Mouse (Mus musculus) forebrain, embryonic 13.5 days (tissue): ENCODE results near the gene Olfml2b. TPM values are rescaled to one million over a fixed set of nuclear protein-coding genes. Genes with fewer than 3 reads are reported as not detected.

Experiments used
- ATAC-seq: fragments of 200-750 bp; cut with Nextera tagmentation; 2 replicates; pipeline ENCODE4 v1.8.0; 2017
- H3K27ac ChIP-seq: fragments of 300-500 bp; sonication (generic); 2 replicates; pipeline ENCODE4 v1.5.1; 2015; ENCODE audit warnings: inconsistent platforms, mild to moderate bottlenecking, moderate library complexity
- H3K27me3 ChIP-seq: fragments of 300-500 bp; sonication (generic); 2 replicates; pipeline ENCODE4 v1.6.1; 2015; ENCODE audit warnings: mild to moderate bottlenecking, inconsistent platforms
- H3K36me3 ChIP-seq: fragments of 300-500 bp; sonication (generic); 2 replicates; pipeline ENCODE4 v1.6.1; 2015; ENCODE audit warnings: mild to moderate bottlenecking, inconsistent platforms; ENCODE audit not compliant: poor library complexity, severe bottlenecking
- H3K4me1 ChIP-seq: fragments of 300-500 bp; sonication (generic); 2 replicates; pipeline ENCODE4 v1.6.1; 2015; ENCODE audit warnings: inconsistent platforms
- H3K4me2 ChIP-seq: fragments of 300-500 bp; sonication (generic); 2 replicates; pipeline ENCODE4 v1.6.1; 2015; ENCODE audit warnings: inconsistent platforms, mild to moderate bottlenecking, moderate library complexity
- H3K4me3 ChIP-seq: fragments of 300-500 bp; sonication (generic); 2 replicates; pipeline ENCODE4 v1.5.1; 2015; ENCODE audit warnings: mild to moderate bottlenecking, inconsistent platforms
- H3K9ac ChIP-seq: fragments of 300-500 bp; sonication (generic); 2 replicates; pipeline ENCODE4 v1.6.1; 2015; ENCODE audit warnings: mild to moderate bottlenecking, inconsistent platforms
- H3K9me3 ChIP-seq: fragments of 300-500 bp; sonication (generic); replicated peaks from 2 replicates; pipeline ENCODE4 v1.6.1; 2016; ENCODE audit warnings: inconsistent platforms
- WGBS: fragments of 180-500 bp; shearing (Covaris S2); methylation state at CpG from one replicate; pipeline ENCODE4 v1.1.7; 2015; 5-methylcytosine and 5-hydroxymethylcytosine counted together
- polyA plus RNA-seq: library from polyadenylated mRNA; unstranded; fragments of >200 nt; fragmentation: Nextera tagmentation; extraction: Ambion mirVana; gene quantifications from 2 replicates; pipeline ENCODE4 v1.2.1, GENCODE M21; 2015

The Olfml2b gene
- polyA plus RNA-seq, 1 experiment from 2014 or later = 7.3 TPM

DNA sequence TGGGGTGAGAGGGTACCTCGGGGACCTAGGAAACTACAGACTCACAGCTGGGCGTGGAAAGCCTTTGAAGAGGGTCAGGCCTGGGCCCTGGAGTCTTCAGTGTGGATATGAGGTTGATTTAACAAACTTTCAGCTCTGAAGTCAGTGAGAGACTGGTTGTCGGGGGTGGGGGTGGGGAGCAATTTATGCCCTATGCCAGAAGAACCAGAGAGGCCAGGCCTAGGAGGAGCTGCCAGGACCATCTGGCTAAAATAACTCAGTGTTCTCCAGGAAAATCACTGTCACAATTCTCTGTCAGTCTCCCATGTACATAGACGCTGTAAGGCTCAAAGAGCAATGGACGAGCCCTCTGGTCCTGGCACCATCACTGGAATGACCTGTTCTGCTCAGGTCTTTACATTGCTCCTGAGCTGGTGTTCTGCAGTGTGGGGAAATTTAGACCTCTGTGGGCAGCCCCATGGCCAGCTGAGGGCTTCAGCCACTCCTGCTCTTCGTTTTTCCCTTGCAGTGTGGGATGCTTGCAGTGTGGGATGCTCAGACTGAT is 3.7 kb downstream of the Olfml2b start:
- no peak overlapping the region for H3K9ac ChIP-seq
- no peak overlapping the region for H3K4me2 ChIP-seq
- no peaks in the 10 kb centered on the region for H3K9me3 ChIP-seq
- no peak for ATAC-seq
- H3K36me3 ChIP-seq = peaks cover 17% of the 10 kb centered on the region; the same call in 1 of the 2 replicates
- peaks cover 23% of the 10 kb centered on the region for H3K4me1 ChIP-seq
- no peak overlapping the region for H3K4me3 ChIP-seq
- H3K27ac ChIP-seq = no peak overlapping the region
- 0 out of 2 replicates have a peak, but pooled peaks cover 3% of the 10 kb centered on the region for H3K27me3 ChIP-seq
- WGBS = 88% methylated on average over 6 of the region's 6 CpGs

DNA sequence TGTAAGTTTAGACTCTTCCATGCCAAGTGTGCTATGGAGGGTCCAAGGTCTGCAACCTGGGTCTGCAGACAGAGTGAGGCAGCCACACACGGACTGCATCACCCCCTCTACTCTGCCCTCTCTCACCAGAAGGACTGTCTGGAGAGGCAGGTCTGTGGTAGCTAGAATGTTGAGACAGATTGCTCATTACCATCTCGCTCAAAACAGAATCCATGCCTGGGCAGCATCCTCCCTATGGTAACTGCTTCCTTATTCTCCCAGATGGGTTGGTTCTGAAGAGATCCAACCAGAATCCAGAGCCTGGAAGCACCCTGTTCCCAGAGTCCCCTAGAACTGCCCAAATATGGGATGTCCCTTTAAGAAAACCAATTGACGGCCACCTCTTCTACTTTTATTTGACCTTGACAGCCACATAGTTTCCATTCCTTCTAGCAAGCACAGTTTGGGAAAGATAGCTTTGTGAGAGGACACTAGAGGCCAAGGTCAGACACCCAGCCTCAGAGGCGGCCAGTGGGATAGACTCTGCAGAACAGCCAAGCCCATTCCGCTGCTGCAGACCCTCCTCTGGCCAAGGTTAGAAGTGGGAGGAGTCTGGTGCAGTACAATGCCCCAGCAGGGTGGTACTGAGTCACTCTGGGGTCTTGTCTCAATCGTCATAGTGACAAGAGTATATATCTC is 6.9 kb downstream of the Olfml2b start:
- Histone ChIP-seq H3K9ac (no peak overlapping the region), H3K27me3 (no peaks in the 10 kb centered on the region), H3K4me3 (no peak overlapping the region), H3K36me3 (peaks cover 17% of the 10 kb centered on the region; the same call in 1 of the 2 replicates), H3K27ac (no peak overlapping the region), H3K9me3 (no peaks in the 10 kb centered on the region), H3K4me1 (peaks cover 9% of the 10 kb centered on the region), H3K4me2 (no peak overlapping the region)
- ATAC-seq = no peak
- WGBS = 62% methylated on average over 6 of the region's 6 CpGs

DNA sequence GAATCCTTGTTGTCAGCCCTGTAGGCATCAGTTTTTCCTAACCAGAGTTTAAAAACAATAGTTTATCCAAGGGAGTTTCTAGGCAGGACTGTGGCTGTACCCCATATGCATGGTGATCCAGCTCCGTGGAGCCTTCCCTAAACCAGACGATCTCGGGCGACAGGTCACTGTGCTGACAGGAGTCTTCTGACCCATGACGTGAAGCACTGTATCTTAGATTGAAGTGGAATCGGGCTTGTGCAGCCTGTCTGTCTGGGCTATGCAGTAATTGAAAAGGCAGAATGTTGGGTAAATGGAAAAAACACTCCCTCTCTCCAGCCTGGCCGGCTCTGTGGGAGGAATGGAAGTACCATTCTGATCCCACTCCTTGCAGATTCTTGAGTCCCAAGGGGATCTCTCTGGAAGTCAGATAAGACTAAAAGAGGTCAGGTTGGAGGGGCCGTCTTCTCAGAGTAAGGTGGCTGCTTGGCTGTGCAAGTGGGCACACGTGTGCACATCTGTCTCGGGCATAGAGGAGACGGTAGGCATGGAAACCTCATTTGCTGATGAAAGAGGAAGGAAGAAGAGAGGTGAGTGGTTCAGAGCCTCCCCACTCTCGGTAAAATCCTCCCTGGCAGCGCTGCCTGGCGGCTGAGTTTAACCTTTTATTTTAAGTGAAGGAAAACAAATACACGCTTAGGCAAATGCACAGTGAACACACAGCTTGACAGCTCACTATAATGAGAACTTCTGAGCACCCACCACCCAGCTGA is 7.8 kb downstream of the Olfml2b start:
- H3K4me3 ChIP-seq = no peak overlapping the region
- no peaks in the 10 kb centered on the region for H3K27me3 ChIP-seq
- no peak overlapping the region for H3K27ac ChIP-seq
- peaks cover 4% of the 10 kb centered on the region; the same call in 1 of the 2 replicates for H3K4me1 ChIP-seq
- no peaks in the 10 kb centered on the region for H3K9me3 ChIP-seq
- H3K4me2 ChIP-seq = no peak overlapping the region
- no peak overlapping the region for H3K9ac ChIP-seq
- H3K36me3 ChIP-seq = peaks cover 17% of the 10 kb centered on the region; the same call in 1 of the 2 replicates
- 74% methylated on average over 15 of the region's 15 CpGs for WGBS
- ATAC-seq = no peak

DNA sequence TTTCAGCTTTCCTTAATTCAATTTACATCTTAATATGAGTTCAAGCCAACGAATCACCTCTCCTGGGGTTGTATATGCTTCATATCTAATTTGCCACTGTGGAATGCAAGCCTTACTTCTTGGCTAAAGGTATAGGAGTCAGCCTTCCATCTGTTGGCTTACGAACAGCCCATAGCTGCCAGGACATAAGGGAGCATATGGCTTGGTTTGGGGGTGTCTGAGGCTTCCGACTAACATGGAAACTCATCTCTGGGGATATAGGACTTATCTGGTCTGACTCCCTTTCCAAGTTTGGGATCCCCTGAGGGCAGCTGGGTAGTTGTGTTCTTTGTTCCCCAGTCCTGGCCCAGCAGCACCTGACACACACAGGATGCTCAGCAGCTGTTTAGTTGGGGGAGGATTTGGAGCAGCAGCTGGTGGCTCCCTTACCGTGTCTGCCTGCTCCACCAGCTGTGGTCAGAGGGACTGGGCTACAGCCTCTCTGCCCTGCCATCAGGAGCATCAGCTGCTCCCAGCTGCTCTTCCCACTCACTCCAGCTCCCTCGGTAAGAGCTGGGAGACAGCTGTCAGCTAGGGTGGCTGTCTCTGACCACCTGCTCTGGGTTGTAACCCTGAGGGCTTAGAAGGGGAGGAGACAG is 11.1 kb downstream of the Olfml2b start:
- H3K4me3 ChIP-seq = no peak overlapping the region
- 63% methylated on average over 5 of the region's 5 CpGs for WGBS
- peak overlapping the region; percentile 33; the same call in 1 of the 2 replicates for H3K27ac ChIP-seq
- H3K9me3 ChIP-seq = no peaks in the 10 kb centered on the region
- H3K4me1 ChIP-seq = peaks cover 11% of the 10 kb centered on the region; the same call in 1 of the 2 replicates
- H3K9ac ChIP-seq = no peak overlapping the region
- H3K36me3 ChIP-seq = 0 out of 2 replicates have a peak, but pooled peaks cover 3% of the 10 kb centered on the region
- ATAC-seq = peak; percentile 39
- H3K4me2 ChIP-seq = no peak overlapping the region
- no peaks in the 10 kb centered on the region for H3K27me3 ChIP-seq

DNA sequence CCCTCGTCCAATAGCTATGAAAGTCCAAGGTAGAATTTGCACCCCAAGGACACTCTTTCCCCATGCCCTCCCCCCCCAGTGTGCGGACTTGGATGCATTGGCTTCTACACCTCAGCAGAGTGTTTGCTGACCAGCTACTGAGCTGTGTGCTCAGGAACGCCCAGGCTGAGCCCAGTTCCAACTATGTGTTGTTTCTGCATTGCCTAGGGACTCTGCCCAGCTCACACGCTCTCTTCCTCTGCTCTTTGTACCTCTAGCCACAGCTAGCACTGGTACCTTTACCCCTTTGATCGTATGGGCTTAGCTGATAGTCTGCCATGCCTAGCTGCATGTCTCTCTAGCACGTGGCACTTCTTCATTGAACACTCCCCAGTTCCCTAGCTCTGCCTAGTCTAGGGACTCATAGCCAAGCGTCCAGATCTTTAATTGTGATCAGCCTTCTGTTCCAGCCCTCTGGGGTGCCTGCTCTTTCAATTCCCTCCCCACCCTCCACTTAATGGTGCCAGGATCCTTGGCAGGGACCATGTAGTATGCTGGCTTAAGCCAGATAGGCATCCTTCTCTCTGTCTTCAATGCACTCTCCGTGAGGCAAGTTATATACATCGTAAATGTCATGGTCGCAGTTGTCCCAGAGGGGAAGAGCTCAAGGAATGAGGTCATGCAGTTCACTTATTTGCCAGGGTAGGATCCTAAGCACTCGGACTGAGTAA is 12.3 kb downstream of the Olfml2b start:
- Histone ChIP-seq H3K4me3 (no peak overlapping the region), H3K36me3 (no peaks in the 10 kb centered on the region), H3K4me1 (peaks cover 11% of the 10 kb centered on the region; the same call in 1 of the 2 replicates), H3K9ac (no peak overlapping the region), H3K4me2 (no peak overlapping the region), H3K27ac (no peak overlapping the region), H3K9me3 (no peaks in the 10 kb centered on the region), H3K27me3 (no peaks in the 10 kb centered on the region)
- ATAC-seq = peak; percentile 45
- WGBS = 80% methylated on average over 11 of the region's 11 CpGs

DNA sequence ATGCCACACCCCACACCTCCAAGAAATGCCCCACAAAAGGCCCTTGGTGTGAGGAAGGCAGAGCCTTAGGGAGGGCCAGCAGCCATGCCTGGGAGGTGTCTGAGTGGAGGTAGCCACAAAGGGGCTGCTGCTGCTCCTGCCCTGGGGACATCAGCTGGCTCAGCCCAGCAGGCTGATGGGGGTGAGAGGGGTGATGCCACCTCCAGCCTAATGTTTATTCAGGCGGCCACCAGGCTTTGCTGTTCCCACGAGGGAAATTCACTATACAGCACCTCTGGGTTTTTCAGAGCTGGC is 12.8 kb downstream of the Olfml2b start:
- Histone ChIP-seq H3K9me3 (no peaks in the 10 kb centered on the region), H3K27me3 (no peaks in the 10 kb centered on the region), H3K4me2 (no peak overlapping the region), H3K36me3 (peaks cover 2% of the 10 kb centered on the region; the same call in 1 of the 2 replicates), H3K9ac (no peak overlapping the region), H3K27ac (no peak overlapping the region), H3K4me1 (peaks cover 11% of the 10 kb centered on the region; the same call in 1 of the 2 replicates), H3K4me3 (no peak overlapping the region)
- no peak for ATAC-seq
- 45% methylated on average over 2 of the region's 2 CpGs for WGBS

DNA sequence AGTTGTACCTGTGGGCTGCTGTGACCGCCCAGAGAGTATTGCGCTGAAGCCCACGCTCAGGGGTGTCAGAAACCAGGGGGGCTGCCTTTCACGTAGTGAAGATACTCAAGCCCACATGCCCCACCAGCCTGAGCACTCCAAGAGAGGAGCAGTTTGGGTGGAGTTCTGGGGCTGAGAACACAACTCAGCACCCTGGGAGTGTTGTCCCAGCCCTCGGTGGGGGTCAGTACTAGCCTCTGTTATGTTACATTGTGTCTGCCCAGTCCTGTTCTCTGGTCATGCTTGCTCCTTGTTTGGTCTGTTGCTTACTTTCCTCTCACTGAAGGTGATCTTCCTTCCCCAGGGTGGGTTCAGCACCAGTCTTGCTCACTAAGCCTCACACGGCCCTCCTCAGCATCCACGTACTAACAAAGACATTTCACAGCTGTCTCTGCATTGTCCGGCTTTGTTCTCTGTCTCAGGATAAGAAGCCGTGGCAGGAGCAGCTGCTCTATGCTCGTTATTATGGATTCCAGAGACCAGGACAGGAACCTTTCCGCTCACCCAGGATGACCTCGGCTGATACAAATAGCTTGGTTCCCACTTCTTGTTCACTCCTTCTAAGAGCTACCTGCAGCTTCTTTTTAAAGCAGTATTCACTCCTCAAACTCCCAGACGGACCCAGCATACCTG is 13.4 kb downstream of the Olfml2b start:
- Histone ChIP-seq H3K9ac (no peak overlapping the region), H3K27ac (no peak overlapping the region)
- no peak for ATAC-seq

DNA sequence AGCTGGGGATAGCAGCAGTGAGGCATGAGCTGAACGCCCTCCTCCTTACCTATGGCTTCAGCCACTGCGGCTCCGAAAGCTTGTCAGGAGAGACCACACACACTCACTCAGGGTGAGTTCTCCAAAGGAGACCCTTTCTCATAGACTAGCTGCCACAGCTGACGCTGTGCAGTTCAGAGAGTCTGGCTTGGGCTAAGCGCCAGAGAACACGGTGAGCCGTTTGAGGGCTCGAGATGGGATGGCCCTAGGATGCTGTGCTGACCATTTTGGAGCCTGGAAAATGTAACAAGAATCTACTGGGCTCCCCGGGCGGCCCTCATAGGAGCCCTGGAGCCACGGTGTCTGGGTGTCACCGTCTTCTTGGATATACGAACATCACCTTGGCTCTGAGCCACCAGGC is 14.9 kb downstream of the Olfml2b start:
- no peaks in the 10 kb centered on the region for H3K9me3 ChIP-seq

More for the DNA sequence above, 13.4 kb downstream of the Olfml2b start:
- Histone ChIP-seq H3K9me3 (no peaks in the 10 kb centered on the region), H3K4me3 (no peak overlapping the region), H3K36me3 (peaks cover 8% of the 10 kb centered on the region), H3K4me1 (peaks cover 11% of the 10 kb centered on the region; the same call in 1 of the 2 replicates), H3K4me2 (no peak overlapping the region), H3K27me3 (no peaks in the 10 kb centered on the region)
- WGBS = 53% methylated on average over 13 of the region's 13 CpGs

DNA sequence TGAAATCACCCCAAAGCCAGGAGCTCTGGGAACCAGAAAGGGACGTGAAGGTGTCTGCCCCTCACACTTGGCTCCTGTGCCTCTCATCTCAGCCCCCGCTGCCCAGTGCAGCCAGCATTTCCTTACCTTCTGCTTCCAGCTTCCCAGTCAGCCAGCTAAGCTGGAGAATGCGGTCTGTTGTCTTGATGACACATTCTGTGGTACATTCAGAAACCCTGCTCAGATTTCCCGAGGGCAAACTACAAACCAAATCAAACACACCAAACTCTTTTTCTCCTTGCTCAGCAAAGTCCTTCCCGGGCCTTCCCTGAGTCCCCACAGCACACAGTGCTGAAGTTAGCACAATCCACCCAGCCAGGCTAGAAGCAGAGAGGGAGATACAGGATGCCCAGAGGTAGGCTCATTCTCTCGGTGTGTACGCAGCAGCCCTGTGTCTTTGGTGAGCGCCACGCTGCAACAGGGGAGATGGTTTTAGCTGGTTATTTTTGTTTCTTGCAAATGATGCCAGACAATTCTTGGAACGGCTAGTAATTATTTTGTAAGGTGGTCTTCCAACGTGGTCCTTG is 20.4 kb downstream of the Olfml2b start:
- 89% methylated on average over 11 of the region's 11 CpGs for WGBS
- Histone ChIP-seq H3K27me3 (no peaks in the 10 kb centered on the region), H3K4me1 (no peaks in the 10 kb centered on the region; the same call in 1 of the 2 replicates), H3K36me3 (peaks cover 33% of the 10 kb centered on the region), H3K4me3 (no peak overlapping the region), H3K4me2 (no peak overlapping the region), H3K9me3 (no peaks in the 10 kb centered on the region), H3K27ac (no peak overlapping the region), H3K9ac (no peak overlapping the region)
- no peak for ATAC-seq

More for the DNA sequence above, 14.9 kb downstream of the Olfml2b start:
- no peak overlapping the region for H3K4me2 ChIP-seq
- WGBS = 88% methylated on average over 13 of the region's 13 CpGs
- no peak overlapping the region for H3K9ac ChIP-seq
- no peak overlapping the region for H3K27ac ChIP-seq
- H3K36me3 ChIP-seq = peaks cover 18% of the 10 kb centered on the region
- no peak for ATAC-seq
- H3K27me3 ChIP-seq = no peaks in the 10 kb centered on the region
- peaks cover 11% of the 10 kb centered on the region; the same call in 1 of the 2 replicates for H3K4me1 ChIP-seq
- no peak overlapping the region for H3K4me3 ChIP-seq

DNA sequence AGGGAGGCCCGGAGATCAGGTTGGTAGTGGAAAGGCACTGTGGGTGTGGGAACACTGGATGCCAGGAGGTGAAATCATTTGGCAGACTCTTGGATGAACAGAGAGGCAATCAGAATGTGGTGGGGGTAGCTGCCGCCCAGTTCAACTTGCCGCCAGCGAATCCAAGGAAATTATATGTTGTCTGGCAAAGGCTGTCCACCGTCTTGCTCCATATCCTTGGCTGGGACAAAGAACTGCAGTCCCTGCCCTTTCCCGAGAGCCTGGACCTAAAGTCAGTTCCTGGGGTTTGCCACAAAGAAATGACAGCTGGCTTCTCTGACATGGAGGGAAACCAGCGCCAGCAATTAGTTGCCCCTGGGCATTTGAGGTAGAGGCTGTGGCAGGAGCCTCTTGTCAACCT is 20.9 kb downstream of the Olfml2b start:
- H3K4me2 ChIP-seq = no peak overlapping the region
- no peak overlapping the region for H3K27ac ChIP-seq
- peaks cover 38% of the 10 kb centered on the region for H3K36me3 ChIP-seq
- H3K27me3 ChIP-seq = no peaks in the 10 kb centered on the region
- H3K4me3 ChIP-seq = no peak overlapping the region
- 84% methylated on average over 7 of the region's 7 CpGs for WGBS
- H3K9ac ChIP-seq = no peak overlapping the region
- no peaks in the 10 kb centered on the region; the same call in 1 of the 2 replicates for H3K4me1 ChIP-seq
- H3K9me3 ChIP-seq = no peaks in the 10 kb centered on the region
- ATAC-seq = no peak
